Mouse (Mus musculus) embryo, embryonic 10.5 days (tissue): ENCODE data around the gene Nnmt.
A peak's percentile ranks its signal among the peaks of the same experiment; 100 is the strongest.

Source experiments
- DNase-seq: peaks from one replicate; pipeline ENCODE4 v3.0.0-alpha.2; 2015; ENCODE audit warnings: low spot score

Gene Nnmt

DNA sequence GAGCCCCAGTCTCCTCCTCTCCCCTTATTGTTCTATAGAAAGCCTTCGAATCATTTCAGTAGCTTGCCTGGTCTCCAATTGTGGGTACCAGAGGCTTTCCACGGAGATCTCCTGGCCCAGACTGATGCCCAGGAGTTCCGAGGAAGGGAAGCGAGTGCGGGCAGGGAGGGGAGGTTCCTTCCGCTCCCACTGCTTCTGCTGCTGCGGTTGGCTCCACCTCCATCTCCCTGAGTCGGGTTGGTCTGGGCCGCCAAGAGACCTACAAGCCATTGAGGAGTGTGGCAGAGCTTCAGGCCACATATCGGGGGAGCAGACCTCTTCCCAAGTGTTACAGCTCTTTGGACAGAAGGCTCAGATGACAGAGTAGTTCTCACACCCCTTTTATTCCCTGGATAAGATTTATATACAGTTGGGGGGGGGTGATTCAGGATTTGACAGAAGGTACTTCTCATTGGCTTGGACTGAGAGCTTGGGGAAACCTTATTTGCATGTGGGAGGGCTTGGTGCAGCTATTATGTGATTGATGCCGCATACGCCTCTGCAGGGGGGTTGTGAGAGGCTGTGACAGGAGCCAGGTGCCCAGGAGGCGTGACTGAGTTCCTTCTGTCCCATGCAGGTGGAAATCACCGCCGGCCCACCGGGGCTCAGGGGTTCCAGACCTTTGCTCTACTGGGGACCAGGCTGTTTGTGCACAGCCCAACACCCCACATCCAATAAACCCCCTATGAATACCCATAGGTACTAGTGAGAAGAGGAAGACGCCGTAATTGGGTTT, 30.8 kb upstream of the Nnmt start:
- no peak for DNase-seq

DNA sequence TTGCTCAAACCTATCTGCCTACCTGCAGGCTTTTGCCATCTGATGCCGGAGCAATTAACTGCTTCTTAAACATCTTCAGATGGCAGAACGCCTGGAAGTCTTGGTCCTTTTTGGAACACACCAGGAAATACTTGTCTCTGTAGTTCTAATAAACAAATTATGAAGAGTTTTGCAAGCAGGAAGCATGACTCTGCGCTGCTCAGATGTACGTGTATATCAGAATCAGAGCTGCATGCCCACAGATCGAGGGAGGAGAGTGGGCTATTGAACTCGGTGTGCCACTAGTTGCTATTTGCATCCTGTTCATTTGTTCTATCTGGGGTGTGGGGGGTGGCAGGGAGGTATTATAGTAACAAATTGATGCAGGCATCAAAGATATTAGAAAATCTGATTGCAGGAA, 28.2 kb upstream of the Nnmt start:
- no peak for DNase-seq

DNA sequence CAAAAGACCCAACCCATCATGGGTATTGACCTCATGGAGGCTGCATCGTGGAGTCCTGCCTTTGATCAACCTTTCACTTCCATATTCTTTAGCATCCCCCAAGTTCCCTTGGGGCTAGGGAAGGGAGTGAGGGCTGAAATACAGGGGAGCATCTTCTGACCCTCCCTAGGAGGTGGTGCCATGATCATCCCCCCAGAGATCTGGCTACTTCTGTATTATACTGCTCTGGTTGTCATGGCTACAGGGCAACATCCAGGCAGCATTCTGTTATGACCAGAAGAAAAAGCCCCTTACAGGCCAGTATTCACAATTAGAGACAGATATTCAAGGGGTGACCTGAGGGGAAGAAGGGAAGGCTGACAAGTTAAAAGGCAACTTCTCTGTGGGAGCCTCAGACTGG, 14.3 kb upstream of the Nnmt start:
- DNase-seq: peak; percentile 32

DNA sequence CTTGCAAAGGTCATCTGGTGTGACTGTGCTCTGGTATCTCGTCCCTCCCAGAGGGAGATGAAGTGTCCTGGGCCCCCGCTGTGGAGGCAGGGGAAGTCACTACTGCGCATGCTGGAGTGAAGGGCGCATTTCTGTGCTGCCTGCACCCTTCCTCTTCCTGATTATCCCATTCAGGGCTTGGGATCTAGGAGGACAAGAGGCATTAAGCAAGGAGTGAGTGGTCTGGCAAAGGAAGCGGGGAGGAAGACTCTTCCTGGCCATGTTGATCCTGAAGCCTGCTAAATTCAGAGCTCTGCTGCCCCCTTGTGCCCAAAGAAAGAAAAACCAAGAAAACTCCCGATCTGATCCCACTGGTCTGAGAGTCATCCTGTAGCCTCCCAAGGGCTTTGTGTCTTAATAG, 13.6 kb upstream of the Nnmt start:
- peak; percentile 97 for DNase-seq

DNA sequence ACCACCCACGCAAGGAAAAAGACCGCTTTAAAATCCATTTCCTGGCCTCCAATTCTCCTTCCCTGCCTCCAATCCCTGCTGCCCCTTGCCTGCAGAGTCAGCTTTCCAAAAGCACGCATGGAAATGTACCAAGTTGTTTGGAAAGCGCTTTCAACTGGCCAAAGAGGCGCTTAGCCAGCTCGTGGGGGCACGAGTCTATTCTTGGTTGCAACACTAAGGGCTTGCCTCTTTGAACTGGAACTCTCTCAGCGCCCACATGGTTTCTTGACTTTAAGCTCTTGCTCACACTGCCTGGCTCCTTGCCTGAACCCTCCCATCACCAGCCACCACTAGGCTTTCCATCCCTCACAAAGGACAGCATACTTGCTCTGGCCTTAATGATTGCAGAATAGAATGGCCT, 13.2 kb upstream of the Nnmt start:
- DNase-seq: no peak

DNA sequence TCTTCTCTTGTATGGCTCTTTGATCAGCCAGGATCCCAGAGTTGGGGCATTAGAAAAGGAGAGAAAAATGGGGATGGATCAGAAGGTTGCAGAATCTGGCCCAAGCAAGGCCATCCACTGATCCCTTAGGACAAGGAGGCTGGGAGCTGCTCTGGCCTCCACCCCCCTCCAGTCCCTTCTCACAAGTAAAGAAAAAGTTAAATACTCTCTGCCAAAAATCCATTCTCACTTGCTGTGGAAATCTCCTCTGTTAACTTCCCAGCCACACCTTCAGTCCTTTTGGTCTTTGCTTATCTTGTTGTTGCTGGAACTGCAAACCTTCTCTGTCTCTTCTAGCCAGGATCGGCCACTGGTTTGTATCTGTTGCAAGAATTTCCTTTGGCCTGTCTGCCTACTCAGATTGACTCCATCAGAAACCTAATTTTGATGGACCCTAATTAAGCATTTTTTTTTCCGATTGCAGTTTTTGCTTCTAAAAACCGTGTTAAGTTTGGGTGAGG, 12.6 kb upstream of the Nnmt start:
- no peak for DNase-seq

DNA sequence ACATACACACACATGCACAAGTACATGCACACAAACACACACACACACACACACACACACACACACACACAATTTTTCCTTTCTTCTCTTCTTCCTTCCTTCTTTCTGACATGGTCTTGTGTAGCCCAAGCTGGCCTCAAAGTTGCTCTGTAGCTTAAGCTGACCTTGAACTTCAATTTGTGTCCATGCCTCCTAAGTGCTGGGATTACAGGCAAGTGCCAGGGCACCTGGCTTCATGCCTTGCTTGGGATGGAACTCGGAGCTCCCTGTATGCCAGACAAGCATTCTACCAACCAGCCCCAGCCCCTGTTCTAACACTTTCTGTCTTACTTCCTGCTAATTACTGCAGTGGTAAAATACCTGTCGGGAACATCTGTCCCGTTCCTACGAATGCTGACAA, 8.3 kb upstream of the Nnmt start:
- DNase-seq: no peak

DNA sequence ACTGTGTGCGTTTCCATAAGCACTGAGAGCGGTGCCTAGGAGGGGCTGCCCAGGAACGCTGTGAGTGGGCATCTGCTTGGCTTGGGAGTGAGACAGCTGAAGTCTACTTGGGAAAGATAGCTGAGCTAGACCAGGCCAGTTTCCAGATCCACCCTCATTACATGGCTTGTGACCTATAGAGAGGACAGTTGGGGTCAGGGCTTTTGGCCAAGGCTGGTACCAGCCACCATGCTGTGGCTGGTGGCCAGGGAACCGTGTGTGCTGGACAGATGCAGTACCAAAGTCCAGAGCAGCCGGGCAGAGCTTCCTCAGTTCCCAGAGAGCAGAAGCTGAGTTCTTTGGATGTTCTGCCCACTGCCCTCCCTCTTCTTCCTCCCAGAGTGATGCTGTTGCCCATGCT, 7.6 kb upstream of the Nnmt start:
- no peak for DNase-seq

DNA sequence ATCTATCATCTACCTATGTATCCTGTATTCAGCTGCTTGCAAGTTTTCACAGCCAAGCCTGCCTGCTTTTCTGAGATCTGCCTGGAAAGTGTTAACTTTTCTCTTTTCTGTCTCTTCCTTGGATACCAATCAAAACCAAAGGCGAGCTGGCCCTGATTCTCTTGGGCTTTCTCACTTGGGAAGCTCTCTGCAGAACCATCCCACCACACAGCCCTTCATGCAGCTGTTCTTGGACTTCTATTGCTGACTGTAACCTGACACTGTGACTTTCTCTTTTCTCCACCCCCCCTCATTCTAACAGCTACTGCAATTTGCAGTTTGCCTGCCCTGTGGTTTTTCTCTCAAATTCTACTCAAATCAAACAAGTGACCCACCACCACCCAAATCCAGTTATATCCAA, 6.1 kb upstream of the Nnmt start:
- no peak for DNase-seq

DNA sequence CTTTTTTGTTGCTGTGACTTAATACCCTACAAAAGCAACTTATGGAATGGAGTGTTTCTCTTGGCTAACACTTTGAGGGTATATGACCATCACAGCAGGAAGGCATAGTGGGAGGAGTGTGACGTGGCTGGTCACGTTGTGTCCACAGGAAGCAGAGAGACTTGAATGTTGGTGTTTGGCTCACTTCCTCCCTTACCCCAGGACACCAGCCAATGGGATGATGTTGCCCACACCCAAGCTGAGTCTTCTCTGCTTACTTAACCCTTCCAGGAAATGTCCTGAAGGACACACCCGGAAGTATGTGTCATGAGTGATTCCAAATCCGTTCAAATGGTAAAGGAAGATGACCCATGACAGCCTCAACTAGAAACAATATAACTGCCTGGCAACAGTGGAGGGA, 4.8 kb upstream of the Nnmt start:
- DNase-seq: no peak

DNA sequence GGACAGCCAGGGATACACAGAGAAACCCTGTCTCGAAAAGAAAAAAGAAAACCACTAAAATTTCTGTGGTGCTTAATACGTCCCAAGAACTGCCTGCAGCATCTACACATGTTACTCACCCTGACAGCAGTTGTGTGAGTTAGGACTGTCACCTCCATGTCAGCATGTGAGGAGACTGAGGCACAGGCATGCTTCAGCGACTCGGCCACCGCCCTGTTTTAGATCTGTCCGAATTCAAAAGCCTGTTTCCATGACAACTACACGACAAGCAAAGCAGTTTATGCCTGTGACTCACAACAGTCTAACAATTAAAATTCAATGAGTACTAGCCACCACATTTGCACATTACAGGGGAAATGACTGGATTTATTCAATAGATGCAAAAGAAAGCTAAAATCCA, 2.5 kb upstream of the Nnmt start:
- DNase-seq: no peak

DNA sequence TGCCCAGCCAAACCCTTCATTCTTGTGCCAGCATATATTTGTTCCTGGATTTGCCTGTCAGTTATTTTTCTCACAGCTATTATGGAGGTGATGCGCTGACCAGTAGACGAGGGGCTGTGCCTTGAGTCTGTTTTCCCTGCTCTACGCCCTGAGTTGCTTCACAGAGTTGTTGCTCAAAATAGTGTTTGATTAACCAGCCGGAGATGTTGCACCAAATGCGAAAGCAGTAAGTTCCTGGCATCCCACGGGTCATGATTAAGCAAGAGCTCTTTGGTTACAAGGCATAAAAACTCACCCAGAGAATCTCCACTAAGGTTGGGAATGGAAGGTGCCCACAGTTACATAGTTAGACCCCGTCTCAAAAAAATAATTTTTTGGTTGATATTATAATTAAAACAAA, 1.2 kb upstream of the Nnmt start:
- DNase-seq: no peak

DNA sequence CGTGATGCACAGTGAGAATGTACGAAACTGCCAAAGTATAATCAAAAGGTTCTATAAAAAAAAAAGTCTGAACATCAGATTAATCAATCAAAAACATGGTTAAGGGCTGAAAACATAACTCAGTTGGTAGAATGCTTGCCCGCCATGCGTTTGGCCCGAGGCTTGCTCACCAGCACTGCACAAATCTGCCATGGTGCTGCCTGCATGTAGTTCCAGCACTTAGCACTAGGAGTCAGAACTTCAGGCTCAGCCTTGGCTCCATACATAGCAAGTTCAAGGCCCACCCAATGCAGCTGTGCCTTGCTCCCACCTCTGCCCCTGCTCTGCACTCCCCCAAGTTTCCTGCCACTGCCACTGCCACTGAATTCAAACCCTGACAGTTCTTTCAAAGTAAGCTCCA, 744 bp upstream of the Nnmt start:
- DNase-seq: no peak

DNA sequence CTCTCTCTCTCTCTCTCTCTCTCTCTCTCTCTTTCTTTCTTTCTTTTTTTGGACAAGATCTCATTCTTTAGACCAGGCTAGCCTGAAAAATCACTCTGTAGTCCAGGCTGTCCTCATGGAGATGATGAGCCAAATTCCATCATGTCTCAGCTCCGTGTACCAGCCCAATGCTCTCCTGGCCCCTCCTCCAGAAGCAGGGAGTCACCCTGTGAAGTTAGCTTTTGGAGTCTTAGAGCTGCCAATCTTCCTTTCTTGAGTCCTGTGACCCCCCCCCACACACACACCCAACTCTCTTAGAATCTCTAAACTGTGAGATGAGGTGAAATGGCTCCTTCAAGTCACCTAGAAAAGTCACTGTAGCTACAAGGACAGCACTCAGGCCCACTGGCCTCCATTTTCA, 727 bp downstream of the Nnmt start:
- DNase-seq: no peak

DNA sequence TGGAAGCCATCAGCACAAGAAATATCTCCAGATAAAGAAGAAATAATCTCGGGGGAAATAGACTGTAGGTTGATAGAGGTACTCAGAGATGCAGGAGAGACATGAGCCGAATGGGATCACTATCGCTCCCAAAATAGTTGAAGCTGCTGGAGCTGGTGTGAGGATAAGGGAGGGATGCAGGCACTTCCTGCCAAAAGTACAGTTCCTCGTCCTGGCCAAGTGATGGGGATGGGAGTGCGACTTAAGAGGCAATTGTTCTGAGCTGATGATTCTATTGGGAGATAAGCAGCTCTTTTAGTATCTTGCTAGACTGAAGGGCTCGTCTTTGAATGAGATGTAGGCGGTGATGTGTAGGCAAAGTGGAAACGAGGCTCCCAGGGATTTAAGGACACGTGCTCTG, 4.1 kb downstream of the Nnmt start:
- DNase-seq: no peak

DNA sequence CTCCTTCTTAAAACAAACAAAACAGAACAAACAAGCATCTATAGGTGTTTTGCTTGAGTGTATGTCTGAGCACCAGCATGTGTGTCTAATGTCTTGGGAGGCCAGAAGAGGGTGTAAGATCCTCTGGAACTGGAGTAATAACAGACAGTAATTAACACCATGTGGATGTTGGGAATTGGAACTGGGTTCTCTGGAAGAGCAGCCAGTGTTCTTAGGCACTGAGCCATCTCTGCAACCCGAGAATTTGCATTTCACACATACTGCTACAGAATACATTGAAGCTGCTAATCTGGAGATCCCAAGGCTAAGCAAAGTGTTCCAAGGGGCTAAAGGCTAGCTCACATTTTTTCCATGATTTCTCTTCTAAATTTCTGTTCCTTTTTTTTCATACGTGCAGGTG, 4.9 kb downstream of the Nnmt start:
- no peak for DNase-seq

DNA sequence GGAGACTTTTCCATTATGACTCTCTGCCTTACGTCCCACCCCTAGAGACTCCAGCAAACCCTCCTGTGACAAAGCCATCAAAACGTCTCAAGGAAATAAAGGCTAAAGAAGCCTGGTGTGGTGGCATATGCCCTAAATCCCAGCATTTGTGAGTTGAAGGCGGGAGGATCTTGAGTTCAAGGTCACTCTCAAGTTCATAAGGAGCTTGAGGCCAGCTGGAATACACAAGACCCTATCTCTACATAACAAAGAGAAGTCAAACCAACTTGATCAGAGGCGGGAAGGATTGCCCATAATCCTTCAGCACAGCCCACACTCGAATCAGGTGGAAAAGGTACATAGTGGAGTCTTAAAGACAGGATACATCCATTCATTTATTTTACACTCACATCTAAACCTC, 7.5 kb downstream of the Nnmt start:
- no peak for DNase-seq

DNA sequence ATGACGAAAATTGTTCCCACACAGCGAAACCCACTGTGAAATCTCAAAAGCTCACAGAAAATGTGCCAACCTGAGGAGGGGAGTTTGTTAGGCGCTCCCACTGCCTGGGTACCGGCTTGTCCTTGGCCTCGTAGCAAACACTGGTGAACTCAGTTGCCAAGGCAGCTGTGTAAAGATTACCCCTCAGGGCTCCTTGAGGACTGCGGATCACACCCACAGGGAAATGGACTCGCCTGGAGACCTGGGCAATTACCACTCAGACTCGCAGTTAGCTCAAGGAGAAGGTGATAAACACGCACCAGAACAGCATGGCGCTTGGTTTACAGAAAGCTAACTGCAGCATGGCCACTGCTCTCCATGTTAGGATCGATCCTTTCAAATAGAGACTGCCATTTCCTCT, 8.0 kb downstream of the Nnmt start:
- no peak for DNase-seq

DNA sequence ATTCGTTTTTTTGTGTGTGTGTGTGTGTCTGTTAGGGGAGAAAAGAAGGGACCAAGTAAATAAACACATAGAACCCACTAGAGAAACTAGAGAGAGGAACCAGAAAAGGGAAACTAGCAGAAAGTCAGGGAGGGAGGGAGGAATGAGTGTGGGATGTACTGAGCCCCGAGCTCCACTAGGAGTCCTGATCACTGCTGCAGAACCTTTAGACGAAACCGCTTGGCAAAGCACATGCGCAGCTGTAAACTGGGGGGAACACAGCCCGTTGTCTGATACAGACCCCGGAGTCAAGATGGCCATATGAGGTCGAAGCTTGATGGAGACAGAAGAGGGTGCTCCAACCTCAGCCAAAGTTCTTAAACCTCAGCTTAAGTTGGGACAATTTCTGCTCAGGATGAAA, 11.0 kb downstream of the Nnmt start:
- DNase-seq: no peak

DNA sequence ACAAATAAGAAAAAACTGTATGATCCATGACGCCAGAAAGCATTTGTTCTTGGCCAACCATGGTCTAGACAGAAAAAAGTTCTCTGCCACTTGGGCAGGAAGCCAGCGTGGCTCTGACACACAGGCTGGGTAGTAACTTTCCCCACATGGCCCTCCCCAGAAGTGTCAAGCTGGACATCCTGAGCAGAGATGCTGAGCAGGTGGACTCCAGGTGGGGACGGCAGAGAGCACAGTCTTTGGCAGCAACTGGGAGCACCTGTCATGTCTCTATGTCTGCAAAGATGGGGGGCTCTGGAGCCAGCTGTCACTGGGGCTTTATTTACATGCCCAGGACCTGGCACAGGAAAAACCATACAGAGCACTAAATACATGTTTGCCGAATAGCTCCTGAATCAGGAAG, 14.3 kb downstream of the Nnmt start:
- no peak for DNase-seq

DNA sequence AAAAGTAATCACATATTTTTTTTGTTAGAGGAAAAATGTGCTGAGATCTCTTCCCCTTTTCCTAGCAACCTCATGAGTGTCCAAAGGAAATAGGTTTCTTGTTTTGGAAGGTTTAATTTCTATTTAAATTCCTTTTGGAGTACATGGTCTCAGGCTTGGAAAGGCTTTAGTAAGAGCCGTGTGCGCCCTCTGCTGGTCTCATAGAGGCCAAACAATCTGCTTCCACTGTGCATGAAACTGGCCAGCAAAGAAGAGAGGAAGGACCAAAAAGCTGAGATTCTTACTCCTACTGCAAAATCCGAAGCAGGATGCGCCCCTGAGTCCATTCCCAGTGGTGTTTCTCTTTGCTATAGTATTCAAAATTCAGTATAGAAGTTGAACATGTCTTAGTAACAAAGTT, 18.6 kb downstream of the Nnmt start:
- DNase-seq: peak; percentile 91

DNA sequence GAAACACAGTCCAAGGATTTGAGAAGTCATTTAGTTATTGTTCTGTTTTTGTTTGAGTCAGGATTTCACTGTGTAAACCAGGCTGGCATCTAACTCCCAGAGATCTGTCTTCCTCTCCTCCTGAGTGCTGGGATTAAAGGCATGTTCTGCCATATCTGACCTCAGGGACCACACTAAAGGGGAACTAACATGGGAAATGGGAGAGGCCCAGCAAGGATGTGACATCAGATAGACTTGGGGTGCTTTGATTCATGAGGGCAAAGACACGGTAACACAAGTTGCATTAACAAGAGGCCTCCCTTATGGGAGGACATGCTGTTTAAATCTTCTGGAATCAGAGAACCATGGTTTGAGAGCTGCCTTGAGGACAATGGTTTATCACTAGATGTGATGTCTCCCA, 24.1 kb downstream of the Nnmt start:
- no peak for DNase-seq

DNA sequence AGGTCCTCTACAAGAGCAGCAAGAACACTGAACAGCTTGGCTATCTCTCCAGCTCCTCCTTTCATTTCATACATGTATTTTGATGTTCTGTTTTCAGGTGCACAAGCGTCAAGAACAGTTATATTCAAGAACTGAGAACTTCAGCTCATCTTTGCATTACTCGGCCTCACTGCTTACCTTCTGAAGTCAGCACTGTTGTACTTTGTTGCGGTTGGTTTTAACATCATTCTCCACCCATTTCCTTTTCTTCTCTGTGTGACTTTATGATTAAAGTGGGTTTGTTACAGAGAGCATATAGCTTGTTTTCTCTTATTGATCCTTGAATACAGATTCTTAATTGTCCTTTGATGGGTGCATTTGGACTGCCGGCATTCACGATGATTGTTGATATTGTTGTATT, 42.6 kb downstream of the Nnmt start:
- DNase-seq: no peak

DNA sequence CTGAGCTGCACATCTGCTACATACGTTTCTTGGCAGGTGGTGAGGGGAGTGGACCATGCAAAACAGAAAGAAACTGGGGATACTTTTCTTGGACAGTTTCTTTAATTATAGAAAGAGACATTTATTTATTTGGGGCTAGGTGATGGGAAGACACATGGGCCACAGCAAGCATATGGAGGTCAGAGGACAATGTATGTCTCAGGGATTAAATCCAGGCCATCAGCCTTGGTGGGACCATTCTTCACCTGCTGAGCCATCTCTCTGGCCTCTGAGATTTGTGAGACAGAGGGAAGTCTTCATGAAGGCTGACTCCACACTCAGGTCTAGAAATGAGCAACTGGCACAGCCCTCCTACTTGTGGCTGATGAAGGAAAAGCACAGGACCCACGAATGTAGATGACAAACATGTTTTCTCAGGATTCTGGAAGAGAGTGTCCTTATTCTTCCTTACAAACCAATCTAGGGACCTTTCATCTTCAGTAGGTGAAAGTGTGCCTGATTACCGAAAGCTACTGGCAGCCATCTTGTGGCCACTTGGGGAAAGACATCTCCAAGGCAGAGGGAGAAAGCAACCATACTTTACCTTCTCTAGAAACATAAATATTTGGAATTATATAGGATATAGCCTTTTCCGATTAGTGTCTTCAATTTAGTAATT, 45.3 kb downstream of the Nnmt start:
- DNase-seq: peak; percentile 60
